Mouse (Mus musculus): Measurements from ENCODE around the gene Nudt6.

The Nudt6 gene

GRCm38 (mm10) chr3:37383096-37383765, 36.8 kb downstream of the Nudt6 start:
- no peak for DNase-seq (ENCODE audit: low read depth in 1 of 2, low spot score in 2 of 2)

GRCm38 (mm10) chr3:37381457-37381856, 38.6 kb downstream of the Nudt6 start:
- no peak for DNase-seq (ENCODE audit: low read depth in 1 of 2, low spot score in 2 of 2)

GRCm38 (mm10) chr3:37379930-37380881, 39.8 kb downstream of the Nudt6 start:
- no peak for DNase-seq (ENCODE audit: low read depth in 1 of 2, low spot score in 2 of 2)

GRCm38 (mm10) chr3:37379201-37379600, 40.8 kb downstream of the Nudt6 start:
- DNase-seq (ENCODE audit: low read depth in 1 of 2, low spot score in 2 of 2) = no peak

- DNase-seq (ENCODE audit: low read depth in 1 of 2, low spot score in 2 of 2) = no peak
These were observed 41.6 kb downstream of the Nudt6 start for GRCm38 (mm10) chr3:37378412-37378811.

GRCm38 (mm10) chr3:37377926-37378325, 42.1 kb downstream of the Nudt6 start:
- DNase-seq (ENCODE audit: low read depth in 1 of 2, low spot score in 2 of 2) = no peak

- DNase-seq (ENCODE audit: low read depth in 1 of 2, low spot score in 2 of 2) = no peak
These were observed 46.3 kb downstream of the Nudt6 start for GRCm38 (mm10) chr3:37373712-37374111.

GRCm38 (mm10) chr3:37370407-37370806, 49.6 kb downstream of the Nudt6 start:
- no peak for DNase-seq (ENCODE audit: low read depth in 1 of 2, low spot score in 2 of 2)

GRCm38 (mm10) chr3:37366381-37367053, 53.5 kb downstream of the Nudt6 start:
- no peak for DNase-seq (ENCODE audit: low read depth in 1 of 2, low spot score in 2 of 2)

- DNase-seq (ENCODE audit: low read depth in 1 of 2, low spot score in 2 of 2) = no peak
These were observed 54.0 kb downstream of the Nudt6 start for GRCm38 (mm10) chr3:37365976-37366375.

- no peak for DNase-seq (ENCODE audit: low read depth in 1 of 2, low spot score in 2 of 2)
These were observed 54.9 kb downstream of the Nudt6 start for GRCm38 (mm10) chr3:37365144-37365543.

- no peak for DNase-seq (ENCODE audit: low read depth in 1 of 2, low spot score in 2 of 2)
These were observed 59.3 kb downstream of the Nudt6 start for GRCm38 (mm10) chr3:37360729-37361128.

Measured in monocyte, adult 2 months (primary cell).